Mouse (Mus musculus) liver, embryonic 11.5 days (tissue): ENCODE data around the gene Sec61a1. TPM values are rescaled to one million over a fixed set of nuclear protein-coding genes. Genes with fewer than 3 reads are reported as not detected.

Experiments
- ATAC-seq: fragments of 200-750 bp; cut with Nextera tagmentation; replicated peaks from 2 replicates; pipeline ENCODE4 v1.8.0; 2017; ENCODE audit warnings: moderate number of reproducible peaks, mild to moderate bottlenecking, moderate TSS enrichment, moderate library complexity; ENCODE audit not compliant: low FRiP score
- DNase-seq: peaks from one replicate; pipeline ENCODE4 v3.0.0-alpha.2; 2017; ENCODE audit warnings: low spot score
- H3K27ac ChIP-seq: fragments of 300-500 bp; sonication (generic); 2 replicates; pipeline ENCODE4 v1.5.1; 2014; ENCODE audit warnings: mild to moderate bottlenecking, low read depth, low read length, control low read depth
- H3K27me3 ChIP-seq: fragments of 300-500 bp; sonication (generic); replicated peaks from 2 replicates; pipeline ENCODE4 v1.6.1; 2014; ENCODE audit warnings: low read length, mixed read lengths; ENCODE audit not compliant: control insufficient read depth, insufficient read depth
- H3K36me3 ChIP-seq: fragments of 300-500 bp; sonication (generic); 2 replicates; pipeline ENCODE4 v1.6.1; 2014; ENCODE audit warnings: mild to moderate bottlenecking, low read length, moderate library complexity, mixed read lengths; ENCODE audit not compliant: control insufficient read depth, insufficient read depth
- H3K4me1 ChIP-seq: fragments of 300-500 bp; sonication (generic); replicated peaks from 2 replicates; pipeline ENCODE4 v1.6.1; 2014; ENCODE audit warnings: low read length, mixed read lengths; ENCODE audit not compliant: control insufficient read depth, insufficient read depth
- H3K4me2 ChIP-seq: fragments of 300-500 bp; sonication (generic); 2 replicates; pipeline ENCODE4 v1.6.1; 2014; ENCODE audit warnings: mild to moderate bottlenecking, control low read depth, moderate library complexity
- H3K4me3 ChIP-seq: fragments of 300-500 bp; sonication (generic); 2 replicates; pipeline ENCODE4 v1.5.1; 2014; ENCODE audit warnings: low read depth, low read length, control low read depth
- H3K9ac ChIP-seq: fragments of 300-500 bp; sonication (generic); 2 replicates; pipeline ENCODE4 v1.6.1; 2014; ENCODE audit warnings: low read depth, low read length, control low read depth
- H3K9me3 ChIP-seq: fragments of 300-500 bp; sonication (generic); 2 replicates; pipeline ENCODE4 v1.6.1; 2016; ENCODE audit warnings: low read length, inconsistent platforms, mixed read lengths; ENCODE audit not compliant: control insufficient read depth
- WGBS: fragments of 180-500 bp; shearing (Covaris S2); extraction: QIAGEN DNeasy Blood & Tissue Kit; methylation state at CpG from one replicate; pipeline ENCODE4 v1.1.7; 2014; 5-methylcytosine and 5-hydroxymethylcytosine counted together
- polyA plus RNA-seq: library from polyadenylated mRNA; unstranded; fragments of >200 nt; fragmentation: Nextera tagmentation; extraction: Ambion mirVana; gene quantifications from 2 replicates; pipeline ENCODE4 v1.2.1, GENCODE M21; 2014

The Sec61a1 gene
- polyA plus RNA-seq, result 214 and 233 TPM in 2 replicates

DNA sequence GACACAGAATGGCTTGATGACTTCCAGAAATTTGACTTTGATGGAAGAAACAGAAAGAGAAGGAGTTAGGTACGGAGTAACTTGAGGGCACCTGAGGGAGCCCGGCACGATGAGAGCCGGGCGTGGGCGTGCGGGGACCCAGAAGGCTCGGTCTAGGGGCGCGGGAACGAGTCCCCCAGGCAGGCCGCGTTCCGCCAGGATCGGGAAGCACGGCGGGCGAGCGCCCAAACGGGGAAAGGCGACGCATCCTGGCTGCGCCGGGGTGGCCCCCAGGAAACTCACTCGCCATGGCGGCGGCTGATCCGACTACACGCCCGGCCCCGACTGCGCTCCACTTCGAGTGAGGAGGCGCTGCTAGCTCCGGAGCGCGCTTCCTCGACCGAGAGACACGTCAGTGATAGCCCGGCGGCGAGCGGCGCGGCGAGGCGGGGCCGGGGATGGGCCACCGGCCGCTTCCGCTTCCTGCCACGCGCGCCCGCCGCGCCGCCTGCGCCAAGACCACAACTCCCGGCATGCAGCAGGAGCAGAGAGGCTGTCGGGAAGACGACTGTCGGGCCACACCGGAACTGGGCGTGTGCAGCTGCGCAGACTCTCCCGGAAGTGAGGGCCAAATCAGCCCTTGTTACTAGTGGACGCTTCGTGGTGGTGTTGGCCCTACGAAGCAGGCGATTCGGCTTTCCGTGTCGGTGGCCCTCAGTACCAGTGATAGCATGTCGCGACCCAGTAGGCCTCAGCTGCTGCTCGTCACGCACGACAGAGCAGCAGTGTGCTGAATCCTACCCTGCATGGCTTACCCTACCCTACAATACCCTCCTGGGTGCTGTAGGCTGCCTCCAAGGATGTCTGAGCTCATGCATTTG is at the start of gene Sec61a1:
Gene Sec61a1, minus strand, starts transcription at position 502 of the 860 bp plus-strand sequence.
- H3K27me3 ChIP-seq, result no peaks in the 10 kb centered on the region
- under 1% methylated on average over 80 of the region's 80 CpGs for WGBS
- peak within 1 kb of the TSS; percentile 98 for H3K9ac ChIP-seq
- H3K4me1 ChIP-seq, result peaks cover 10% of the 10 kb centered on the region; the same call in 1 of the 2 replicates
- peak within 1 kb of the TSS; percentile 87 for H3K27ac ChIP-seq
- no peaks in the 10 kb centered on the region for H3K9me3 ChIP-seq
- DNase-seq (peak; percentile 91), ATAC-seq (peak; percentile 97)
- peak within 1 kb of the TSS; percentile 95 for H3K4me3 ChIP-seq
- H3K36me3 ChIP-seq, result peaks cover 23% of the 10 kb centered on the region
- H3K4me2 ChIP-seq, result peak within 1 kb of the TSS; percentile 87

DNA sequence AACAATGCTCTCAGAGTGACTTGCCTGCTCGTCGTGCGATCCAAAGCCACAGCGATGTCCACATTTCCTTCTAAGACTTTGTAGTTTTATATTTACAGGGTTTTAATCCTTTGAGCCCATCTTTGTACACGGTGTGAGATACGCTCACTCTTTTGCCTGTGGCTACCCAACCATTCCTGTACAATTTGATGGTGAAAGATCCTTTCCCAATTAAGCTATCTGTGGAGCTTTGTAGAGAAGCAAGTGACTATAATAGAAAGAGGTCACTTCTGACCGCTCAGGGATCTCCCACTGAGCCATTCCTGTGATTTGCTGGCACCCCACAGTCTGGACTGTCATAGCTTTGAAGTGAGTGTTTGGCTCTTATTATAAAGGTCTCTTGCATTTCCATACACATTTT is 48.0 kb upstream of the Sec61a1 start:
- DNase-seq (no peak), ATAC-seq (no peak)
- no peak overlapping the region for H3K27ac ChIP-seq
- H3K9me3 ChIP-seq, result no peaks in the 10 kb centered on the region
- H3K36me3 ChIP-seq, result no peaks in the 10 kb centered on the region
- H3K27me3 ChIP-seq, result peaks cover 18% of the 10 kb centered on the region; the same call in 1 of the 2 replicates
- H3K9ac ChIP-seq, result no peak overlapping the region
- 25% methylated on average over 7 of the region's 7 CpGs for WGBS
- H3K4me1 ChIP-seq, result no peaks in the 10 kb centered on the region
- peak overlapping the region; percentile 53 for H3K4me2 ChIP-seq
- no peak overlapping the region for H3K4me3 ChIP-seq

DNA sequence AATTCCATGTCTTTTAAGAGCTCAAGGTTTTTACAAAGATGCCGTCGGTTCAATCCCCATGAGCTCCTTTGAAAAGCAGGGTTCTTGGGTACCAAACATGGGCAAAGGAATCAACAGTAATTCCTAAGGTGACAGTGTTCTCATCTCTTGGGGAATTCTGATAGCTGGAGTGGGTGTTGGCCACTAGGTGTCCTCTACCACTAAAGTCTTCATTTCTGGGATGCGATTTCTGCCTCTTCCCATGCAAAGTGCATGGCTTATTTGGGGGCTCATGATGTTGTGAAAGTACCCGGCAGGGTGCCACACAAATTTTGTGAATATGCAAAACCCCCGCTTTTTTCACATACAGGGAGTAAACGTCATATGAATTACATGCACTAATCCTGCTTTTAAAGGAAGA is 46.3 kb upstream of the Sec61a1 start:
- H3K9me3 ChIP-seq, result no peaks in the 10 kb centered on the region
- ATAC-seq (no peak), DNase-seq (no peak)
- H3K4me3 ChIP-seq, result no peak overlapping the region
- H3K4me1 ChIP-seq, result no peaks in the 10 kb centered on the region
- no peak overlapping the region for H3K4me2 ChIP-seq
- H3K36me3 ChIP-seq, result no peaks in the 10 kb centered on the region
- H3K27me3 ChIP-seq, result peaks cover 18% of the 10 kb centered on the region; the same call in 1 of the 2 replicates
- H3K27ac ChIP-seq, result no peak overlapping the region
- WGBS, result 25% methylated on average over 6 of the region's 6 CpGs
- H3K9ac ChIP-seq, result no peak overlapping the region

- Histone ChIP-seq H3K4me2 (no peak overlapping the region), H3K27me3 (0 out of 2 replicates have a peak, but pooled peaks cover 9% of the 10 kb centered on the region), H3K4me3 (no peak overlapping the region), H3K27ac (no peak overlapping the region), H3K9me3 (no peaks in the 10 kb centered on the region), H3K9ac (no peak overlapping the region), H3K4me1 (no peaks in the 10 kb centered on the region), H3K36me3 (no peaks in the 10 kb centered on the region)
- DNase-seq (peak; percentile 17), ATAC-seq (no peak)
- 78% methylated on average over 4 of the region's 4 CpGs for WGBS
These were observed 41.5 kb upstream of the Sec61a1 start for GRCm38 (mm10) chr6:88560156-88560555.

DNA sequence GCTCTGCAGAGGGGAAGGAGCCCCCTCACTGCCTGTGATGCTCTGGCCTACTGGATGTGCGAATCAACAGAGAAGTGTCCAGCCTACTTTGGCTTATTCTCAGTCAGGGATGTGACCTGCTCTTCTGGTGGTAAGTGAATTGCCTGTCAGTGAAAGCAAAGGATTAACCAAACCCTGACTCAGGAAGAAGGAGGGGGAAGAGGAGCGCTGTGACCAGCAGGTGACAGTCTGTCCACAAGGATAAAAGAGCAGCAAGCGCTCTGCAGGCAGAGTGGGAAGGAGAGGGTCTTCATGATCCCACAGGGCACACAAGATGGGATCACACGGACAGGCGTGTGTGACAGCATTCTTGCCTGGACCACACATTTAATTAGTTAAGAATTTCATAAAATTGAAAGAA is 41.0 kb upstream of the Sec61a1 start:
- 46% methylated on average over 5 of the region's 5 CpGs for WGBS
- ATAC-seq, result no peak
- Histone ChIP-seq H3K4me2 (no peak overlapping the region), H3K27me3 (0 out of 2 replicates have a peak, but pooled peaks cover 7% of the 10 kb centered on the region), H3K9ac (no peak overlapping the region), H3K4me1 (no peaks in the 10 kb centered on the region), H3K9me3 (no peaks in the 10 kb centered on the region), H3K4me3 (no peak overlapping the region), H3K27ac (no peak overlapping the region), H3K36me3 (no peaks in the 10 kb centered on the region)
- peak; percentile 28 for DNase-seq

DNA sequence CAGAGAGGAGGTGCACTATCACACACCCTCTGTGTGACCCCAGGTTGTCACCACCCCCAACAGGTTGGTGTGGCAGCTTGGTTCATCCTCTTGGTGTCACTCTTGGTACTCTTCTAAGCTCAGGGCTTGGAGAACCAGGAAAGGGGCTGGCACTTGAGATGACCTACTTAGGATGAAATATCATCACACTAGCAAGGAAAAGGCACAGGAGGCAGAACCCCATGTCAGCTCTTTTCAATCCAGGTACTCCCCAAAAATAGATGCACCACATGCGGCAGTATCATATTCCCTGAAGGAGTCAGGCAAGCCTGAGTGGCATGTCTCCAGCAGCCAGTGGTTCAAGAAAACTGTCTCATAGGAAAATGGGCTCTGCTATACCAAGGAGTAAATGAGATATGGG is 39.4 kb upstream of the Sec61a1 start:
- 0 out of 2 replicates have a peak, but pooled peaks cover 3% of the 10 kb centered on the region for H3K27me3 ChIP-seq
- WGBS, result 83% methylated on average over 1 of the region's 1 CpGs
- H3K4me1 ChIP-seq, result no peaks in the 10 kb centered on the region
- no peak overlapping the region for H3K27ac ChIP-seq
- H3K4me2 ChIP-seq, result no peak overlapping the region
- no peak overlapping the region for H3K9ac ChIP-seq
- H3K4me3 ChIP-seq, result no peak overlapping the region
- DNase-seq, result no peak
- H3K9me3 ChIP-seq, result no peaks in the 10 kb centered on the region
- H3K36me3 ChIP-seq, result no peaks in the 10 kb centered on the region
- no peak for ATAC-seq

DNA sequence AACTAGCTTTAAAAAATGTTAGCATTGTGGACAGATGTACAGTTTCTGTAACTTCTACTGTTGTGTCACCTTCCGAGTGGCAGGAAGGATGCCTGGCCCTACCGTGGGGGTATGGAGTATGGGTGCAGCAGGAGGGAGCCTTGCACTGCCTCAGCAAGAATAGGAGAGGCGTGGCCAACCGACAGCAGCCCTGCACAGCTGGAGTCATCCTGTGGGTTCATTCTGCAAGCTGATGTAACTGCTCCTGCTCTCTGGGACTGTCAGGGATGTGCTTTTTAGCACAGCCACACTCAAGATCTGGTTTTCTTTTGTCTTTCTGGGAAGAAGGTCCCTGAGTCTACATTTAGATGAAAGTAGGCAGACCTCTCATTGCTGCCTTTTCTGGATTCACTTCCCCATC is 38.8 kb upstream of the Sec61a1 start:
- Histone ChIP-seq H3K9ac (no peak overlapping the region), H3K4me2 (no peak overlapping the region), H3K36me3 (no peaks in the 10 kb centered on the region), H3K4me3 (no peak overlapping the region), H3K9me3 (no peaks in the 10 kb centered on the region), H3K27ac (no peak overlapping the region), H3K4me1 (no peaks in the 10 kb centered on the region), H3K27me3 (0 out of 2 replicates have a peak, but pooled peaks cover 3% of the 10 kb centered on the region)
- ATAC-seq (no peak), DNase-seq (no peak)
- WGBS, result 20% methylated on average over 4 of the region's 4 CpGs

DNA sequence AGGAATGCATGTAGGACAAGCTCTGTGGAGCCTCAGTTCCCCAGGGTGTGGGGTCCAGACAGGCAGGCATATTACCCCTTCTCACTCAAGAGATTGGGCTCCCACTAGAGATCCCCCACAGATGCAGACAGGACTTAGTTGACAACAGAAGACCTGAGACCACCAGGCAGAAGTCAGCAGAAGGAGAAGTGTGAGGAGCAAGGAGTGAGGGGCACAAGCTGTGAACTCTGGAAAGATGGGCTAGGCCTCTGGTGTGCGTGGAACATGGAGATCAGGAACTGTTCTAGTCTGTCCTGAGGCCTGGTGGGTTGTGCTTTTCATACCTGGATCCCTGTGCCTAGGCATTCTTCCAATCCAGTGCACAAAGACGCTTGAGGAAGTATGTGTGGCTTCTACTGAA is 31.2 kb upstream of the Sec61a1 start:
- Histone ChIP-seq H3K9ac (no peak overlapping the region), H3K4me2 (no peak overlapping the region), H3K4me3 (no peak overlapping the region), H3K27ac (no peak overlapping the region), H3K4me1 (peaks cover 15% of the 10 kb centered on the region), H3K36me3 (no peaks in the 10 kb centered on the region), H3K27me3 (peaks cover 11% of the 10 kb centered on the region; the same call in 1 of the 2 replicates), H3K9me3 (no peaks in the 10 kb centered on the region)
- ATAC-seq (no peak), DNase-seq (peak; percentile 10)
- WGBS, result 79% methylated on average over 2 of the region's 2 CpGs
